Mouse (Mus musculus) megakaryocyte progenitor cell, adult 5-6 weeks (primary cell): ENCODE measurements around the gene Wipf1. TPM values are rescaled to one million over a fixed set of nuclear protein-coding genes. Genes with fewer than 3 reads are reported as not detected.
A peak's percentile ranks its signal among the peaks of the same experiment; 100 is the strongest.
"Not testable (repeated sequence)": the region's sequence is repeated elsewhere in the genome, so short reads cannot be mapped to it uniquely, and the experiment has no call there.

ENCODE experiments used
- ATAC-seq: replicated peaks from 2 replicates; pipeline ENCODE4 v1.8.0; 2016; ENCODE audit warnings: mild to moderate bottlenecking, moderate TSS enrichment, inconsistent platforms; ENCODE audit not compliant: poor library complexity
- total RNA-seq, 2 experiments: library from RNA; stranded (forward) in 1 of 2; stranded (reverse) in 1 of 2; fragments of 157-497, 149-512 nt in 1 of 2; fragments of 200-1000 nt in 1 of 2; gene quantifications; 2 replicates each; pipeline versions ENCODE4 v1.2.3 to v1.2.4; 2015 to 2017

Gene Wipf1
- total RNA-seq (2015) (33.6 and 39.1 TPM in 2 replicates), total RNA-seq (2017) (12.7 and 13.7 TPM in 2 replicates)

DNA sequence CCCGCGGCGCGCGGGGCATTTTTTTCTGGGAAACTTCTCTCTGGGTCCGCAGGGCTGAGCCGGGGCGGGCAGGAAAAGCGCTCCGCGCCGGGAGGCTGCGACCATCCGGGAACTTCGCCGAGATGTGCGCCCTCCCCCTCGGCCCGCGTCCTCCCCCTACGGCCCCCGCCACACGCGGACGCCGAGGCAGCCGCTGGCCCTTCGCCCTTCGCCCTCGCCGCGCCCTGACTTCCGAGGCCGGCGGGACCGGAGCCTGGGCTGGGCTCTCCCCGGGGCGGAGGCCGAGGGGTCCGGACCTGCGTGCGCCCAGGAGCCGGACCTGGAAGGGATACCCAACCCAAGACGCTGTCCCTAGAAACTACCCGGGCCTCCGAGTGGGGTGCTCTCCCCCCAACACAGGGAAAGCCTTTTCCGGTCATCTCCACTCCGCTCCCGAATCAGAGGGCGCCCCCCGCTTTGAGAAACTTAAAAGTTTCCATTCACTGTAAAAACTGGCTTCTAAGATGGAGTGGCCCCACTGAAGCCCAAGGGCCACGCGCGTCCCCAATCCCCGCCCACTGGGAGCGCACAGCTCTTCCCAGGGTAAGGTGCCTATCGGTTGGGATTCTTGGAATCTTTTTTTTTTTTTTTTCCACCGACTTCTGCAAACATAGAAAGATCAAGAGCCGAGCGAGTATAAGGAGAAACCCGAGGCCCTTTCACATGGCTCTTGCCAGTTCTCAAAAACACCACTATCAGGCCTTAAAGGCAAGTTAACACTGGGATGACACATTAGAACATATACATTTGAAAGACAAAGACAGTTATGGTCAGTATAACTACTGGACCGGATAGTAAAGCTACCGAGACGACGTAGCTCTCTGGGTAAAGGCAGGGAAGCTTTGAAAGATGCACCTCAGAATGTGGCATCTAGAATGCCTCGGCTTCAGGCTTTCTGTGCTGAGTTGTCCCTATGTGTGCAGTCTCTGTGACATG, at the start of gene Wipf1:
Wipf1 (minus strand) TSS at position 379 of the 975 bp plus-strand sequence.
- ATAC-seq: peak; percentile 14; the same call in 1 of the 2 replicates

GRCm38 (mm10) chr2:73579168-73579567, 49.6 kb upstream of the Wipf1 start:
- no peak for ATAC-seq

DNA sequence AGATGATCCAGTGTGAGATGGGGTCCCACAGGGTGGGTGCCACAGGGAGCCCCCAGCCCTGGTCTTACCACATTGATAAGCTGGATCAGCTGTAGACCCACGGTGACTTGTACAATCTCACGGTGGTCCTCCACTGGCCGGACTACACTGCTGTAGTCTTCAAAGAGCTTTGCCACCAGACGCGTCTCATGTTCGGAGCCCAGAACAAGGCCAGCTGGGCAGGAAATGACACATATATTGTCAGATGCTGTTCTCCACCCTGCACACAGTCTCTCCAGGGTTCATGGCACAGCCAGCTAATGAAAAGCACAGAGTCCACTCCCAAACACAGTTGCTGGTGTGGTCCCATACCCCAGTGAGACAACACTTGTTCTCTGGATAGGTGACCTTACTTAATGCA, 44.9 kb upstream of the Wipf1 start:
- ATAC-seq: no peak

- no peak for ATAC-seq
These were observed 44.0 kb upstream of the Wipf1 start for GRCm38 (mm10) chr2:73573556-73573955.

DNA sequence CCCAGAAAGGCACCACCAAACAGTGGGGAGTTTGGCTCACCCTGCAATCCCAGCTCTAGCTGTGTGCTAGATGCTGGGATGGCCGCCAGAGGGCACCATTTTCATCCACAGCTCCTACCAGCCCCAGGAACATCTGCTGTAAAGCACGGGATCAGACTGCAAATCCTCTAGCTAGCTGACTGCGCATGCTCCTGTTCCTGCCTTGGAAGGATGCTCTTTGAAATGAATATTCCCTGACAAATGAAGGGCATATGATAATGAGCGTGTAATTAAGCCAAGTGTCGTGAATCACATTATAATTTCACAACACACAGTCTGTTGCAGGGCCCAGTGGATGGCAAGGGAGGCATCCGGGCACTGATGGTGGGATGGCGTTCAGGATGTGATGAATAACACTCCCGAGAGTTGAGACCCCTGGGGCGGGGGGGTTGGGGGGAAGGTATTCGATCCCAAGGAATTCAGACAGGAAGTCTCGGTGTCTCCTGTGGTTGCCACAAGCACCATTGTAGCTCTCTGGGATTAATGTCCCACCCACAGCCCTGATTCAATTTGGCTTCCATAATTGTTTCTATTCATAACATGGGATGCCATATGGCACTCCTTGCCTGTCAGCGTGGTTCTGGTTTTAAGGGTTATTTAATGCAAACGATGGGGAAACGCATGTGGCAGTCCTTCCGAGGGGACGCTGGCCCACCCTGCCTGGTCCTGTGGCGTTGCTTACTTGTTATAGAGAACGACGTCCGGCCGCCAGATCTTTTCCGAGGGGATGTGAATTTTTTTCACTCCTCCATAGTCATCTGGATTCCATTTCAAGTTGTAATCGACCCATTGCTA, 43.2 kb upstream of the Wipf1 start:
- peak; percentile 92 for ATAC-seq

DNA sequence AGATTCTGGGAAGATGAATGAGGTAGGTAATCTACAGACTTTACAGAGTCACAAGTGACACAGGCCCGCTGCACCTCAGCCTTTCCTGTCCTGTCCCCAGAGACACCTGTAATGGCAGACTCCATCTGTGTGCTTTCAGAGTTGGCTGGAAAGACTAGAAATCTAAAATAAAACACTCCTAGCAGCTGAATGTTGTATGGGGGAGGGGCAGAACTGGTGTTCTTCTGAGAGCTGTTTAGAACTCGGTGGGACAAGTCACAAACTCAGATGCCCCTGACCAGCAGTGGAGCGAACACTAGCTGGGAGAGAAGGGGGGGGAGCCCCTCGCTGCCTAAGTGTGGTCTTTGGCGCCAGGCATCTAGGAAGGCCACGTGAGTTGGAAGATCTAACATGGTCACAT, 42.4 kb upstream of the Wipf1 start:
- no peak for ATAC-seq

DNA sequence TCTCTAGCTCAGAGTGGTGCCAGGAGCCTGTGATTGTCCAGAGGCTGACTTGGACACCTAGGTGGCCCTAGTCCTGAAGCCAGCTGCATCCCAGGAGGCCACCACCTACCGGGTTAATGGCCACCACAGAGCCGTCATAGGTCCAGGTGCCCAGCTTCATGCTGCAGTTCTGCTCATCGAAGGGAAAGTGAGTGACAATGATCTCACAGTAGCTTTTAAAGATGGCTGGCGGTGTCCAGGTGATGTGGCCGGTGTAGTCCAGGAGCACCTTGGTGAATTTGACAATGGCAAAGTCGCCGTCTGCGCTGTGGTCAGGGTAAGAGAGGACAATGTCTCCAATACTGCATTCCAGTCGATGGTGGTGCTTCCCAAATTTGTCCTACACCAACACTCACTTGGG, 41.8 kb upstream of the Wipf1 start:
- ATAC-seq: no peak

GRCm38 (mm10) chr2:73566989-73567605, 37.6 kb upstream of the Wipf1 start:
- ATAC-seq: peak; percentile 98

DNA sequence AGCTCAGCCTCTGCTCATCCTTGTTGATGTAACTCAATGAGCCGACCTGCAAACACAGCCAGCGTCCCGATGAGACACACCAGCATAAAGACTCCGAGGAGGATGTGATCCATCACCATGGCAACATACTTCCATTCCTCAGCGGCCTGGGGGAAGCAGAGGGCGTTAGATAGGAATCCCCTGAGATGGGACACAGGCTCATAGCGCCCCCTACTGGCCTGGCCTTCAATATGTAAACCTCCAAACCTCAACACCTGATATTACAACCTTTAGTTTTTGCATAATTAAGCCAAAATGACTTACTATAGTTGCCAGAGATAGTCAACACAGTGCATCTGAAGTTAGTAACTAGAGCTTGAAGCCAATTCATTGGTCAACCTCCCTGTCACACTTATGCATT, 36.6 kb upstream of the Wipf1 start:
- peak; percentile 47 for ATAC-seq

DNA sequence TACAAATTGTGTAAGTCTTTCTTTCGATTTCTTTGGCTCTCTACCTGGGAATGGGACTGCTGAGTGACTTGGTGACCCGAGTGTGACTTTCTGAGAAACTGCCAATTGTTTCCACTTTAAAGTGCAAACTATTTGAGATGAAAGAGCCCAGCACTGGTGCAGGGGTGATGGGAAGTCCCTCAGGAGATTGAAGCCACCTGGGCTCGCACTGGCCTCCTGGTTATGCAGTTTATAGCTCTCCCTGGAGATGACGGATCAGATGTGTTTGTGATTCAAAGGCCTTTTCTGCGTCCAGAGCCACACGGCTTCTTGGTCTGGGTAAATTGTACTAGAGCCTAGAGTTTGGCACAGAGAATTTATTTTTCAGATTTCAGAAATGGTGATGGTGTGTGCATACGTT, 34.2 kb upstream of the Wipf1 start:
- no peak for ATAC-seq

GRCm38 (mm10) chr2:73562656-73563055, 33.1 kb upstream of the Wipf1 start:
- ATAC-seq: no peak

DNA sequence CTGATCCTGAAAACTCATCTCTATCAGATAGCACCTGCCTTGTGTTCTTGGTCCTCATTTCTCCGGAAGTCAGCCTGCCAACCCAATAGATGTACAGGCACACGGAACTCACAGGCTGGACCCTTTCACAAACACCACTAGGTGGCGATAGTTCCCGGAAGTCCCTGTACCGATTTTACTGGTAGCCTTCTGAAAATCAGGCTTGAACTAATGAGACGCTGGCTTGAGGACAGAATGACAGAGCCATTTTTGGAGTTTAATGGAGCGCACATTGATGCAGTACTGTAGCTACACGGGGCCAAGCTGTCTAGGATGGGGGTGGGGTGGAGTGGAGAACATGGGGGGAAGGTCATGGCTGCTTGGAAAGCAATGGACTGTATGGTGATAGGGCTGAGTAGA, 32.1 kb upstream of the Wipf1 start:
- ATAC-seq: peak; percentile 84

DNA sequence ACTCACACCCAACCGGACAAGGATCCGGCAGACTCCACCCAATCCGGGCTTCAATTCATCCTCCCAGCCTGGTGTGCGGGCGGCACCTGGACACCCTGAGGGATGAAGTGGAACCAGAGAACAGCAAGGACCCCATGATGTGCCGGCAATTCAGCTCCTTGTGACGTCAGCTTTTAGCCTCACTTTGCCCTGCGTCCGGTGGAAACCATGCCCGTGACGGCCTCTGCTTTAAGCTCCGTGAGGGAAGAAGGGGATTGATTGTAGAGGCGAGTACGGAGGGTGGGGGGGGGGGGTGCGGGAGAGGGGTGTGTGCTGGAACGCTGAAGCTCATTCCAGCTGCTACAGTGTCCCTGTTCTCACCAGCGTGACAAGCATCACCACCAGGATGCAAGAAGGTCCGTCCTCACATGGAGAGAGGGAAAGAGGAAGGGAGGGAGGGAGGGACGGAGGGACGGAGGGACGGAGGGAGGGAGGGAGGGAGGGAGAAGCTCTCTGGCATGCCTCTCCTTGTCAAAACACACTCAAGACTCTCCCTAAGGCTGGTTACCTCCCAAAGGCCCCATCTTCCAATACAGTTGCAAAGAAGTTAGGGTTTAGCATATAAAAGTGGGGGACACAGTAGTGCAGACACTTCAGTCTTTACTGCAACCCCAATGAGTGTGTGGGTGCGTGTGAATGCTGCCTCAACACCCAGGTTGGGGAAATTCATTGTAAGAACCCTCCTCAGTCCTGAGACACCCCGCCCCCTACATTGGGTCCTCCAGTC, 31.5 kb upstream of the Wipf1 start:
- no peak for ATAC-seq

- no peak for ATAC-seq
These were observed 30.9 kb upstream of the Wipf1 start for GRCm38 (mm10) chr2:73560445-73560844.

DNA sequence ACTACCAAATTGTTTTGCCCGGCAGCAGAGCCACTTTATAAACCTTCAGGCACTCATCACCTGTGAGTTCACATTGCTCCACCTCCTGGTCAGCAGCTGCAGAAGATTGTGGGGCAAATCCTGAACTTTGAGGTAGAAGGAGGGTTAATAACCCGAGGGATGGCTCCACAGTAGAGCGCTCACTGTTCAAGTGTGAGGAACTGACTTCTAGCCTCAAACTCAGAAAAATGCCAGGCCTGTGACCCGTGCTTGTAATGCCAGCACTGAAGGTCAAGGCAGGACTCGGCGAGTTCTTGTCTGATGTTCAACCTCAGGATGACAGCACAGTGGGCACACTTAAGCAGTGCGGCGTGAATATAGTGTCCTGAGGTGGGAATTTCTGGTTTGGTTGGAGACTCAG, 28.4 kb upstream of the Wipf1 start:
- no peak for ATAC-seq

DNA sequence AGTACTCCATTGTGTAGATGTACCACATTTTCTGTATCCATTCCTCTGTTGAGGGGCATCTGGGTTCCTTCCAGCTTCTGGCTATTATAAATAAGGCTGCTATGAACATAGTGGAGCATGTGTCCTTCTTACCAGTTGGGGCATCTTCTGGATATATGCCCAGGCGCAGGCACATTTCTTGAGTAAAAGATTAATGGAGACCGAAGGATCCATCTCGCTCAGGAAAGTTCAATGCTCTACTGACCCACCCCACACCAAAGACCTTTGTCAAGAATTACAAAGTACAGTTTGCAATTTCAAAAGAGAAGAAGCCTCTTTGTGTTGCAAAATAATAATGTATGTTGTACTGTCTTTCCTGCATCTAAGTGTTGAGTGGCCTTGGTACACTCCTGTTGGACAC, 27.5 kb upstream of the Wipf1 start:
- ATAC-seq: not testable (repeated sequence)

DNA sequence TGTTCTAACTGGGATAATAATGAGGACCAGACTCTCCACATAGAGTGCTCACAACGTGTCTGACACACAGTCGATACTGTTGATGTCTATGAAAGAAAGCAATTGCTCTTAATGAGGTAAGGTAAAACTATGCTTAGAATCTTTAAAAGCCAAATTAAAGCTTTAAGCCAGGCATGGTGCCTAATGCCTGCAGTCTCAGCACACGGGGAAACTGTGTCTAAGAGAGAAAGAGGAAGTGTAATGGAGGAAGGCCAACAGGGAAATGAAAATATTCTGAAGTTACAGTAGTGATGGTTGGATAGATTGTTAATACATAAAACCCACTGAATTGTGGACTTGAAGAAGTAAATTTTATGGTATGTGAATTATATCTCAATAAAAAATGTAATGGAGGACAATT, 24.9 kb upstream of the Wipf1 start:
- peak; percentile 58; the same call in 1 of the 2 replicates for ATAC-seq

- ATAC-seq: no peak
These were observed 23.4 kb upstream of the Wipf1 start for GRCm38 (mm10) chr2:73552926-73553325.

DNA sequence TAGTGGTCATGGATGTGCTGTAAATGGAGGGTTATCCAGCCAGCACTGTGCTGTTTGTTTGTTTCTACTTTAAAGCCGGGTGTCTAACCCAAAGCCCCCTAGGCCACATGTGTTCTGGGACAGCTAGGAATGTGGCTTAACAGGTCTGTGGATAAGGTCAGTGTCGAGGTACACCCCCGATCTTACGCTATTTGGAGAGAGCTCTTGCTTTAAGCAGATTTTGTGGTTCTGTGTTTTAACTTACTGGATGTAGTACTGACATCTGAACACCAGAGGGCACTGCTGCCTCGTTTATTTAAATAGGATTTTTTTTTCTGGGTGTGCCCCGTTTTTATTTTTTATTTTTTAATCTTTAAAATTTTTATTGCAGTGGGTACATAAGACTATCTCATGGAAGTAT, 21.2 kb upstream of the Wipf1 start:
- peak; percentile 35 for ATAC-seq

GRCm38 (mm10) chr2:73548542-73548941, 19.0 kb upstream of the Wipf1 start:
- peak; percentile 80 for ATAC-seq
